Mouse (Mus musculus) CH12.LX (cell line): ENCODE data around the gene Ccdc63.

Source experiments
- CTCF ChIP-seq, 2 experiments: IDR thresholded peaks in 1 of 2; conservative IDR thresholded peaks in 1 of 2; 2 replicates each; pipeline ENCODE4 v1.5.1; 2011 to 2012; ENCODE audit warnings: low read depth in 2 of 2, low read length in 2 of 2, improper control_type of control experiment in 1 of 2, inconsistent platforms in 1 of 2, mild to moderate bottlenecking in 1 of 2, moderate library complexity in 1 of 2
- IRF4 ChIP-seq: IDR thresholded peaks from 2 replicates; pipeline ENCODE4 v1.6.1; 2014; ENCODE audit warnings: low read depth, mild to moderate bottlenecking, inconsistent platforms, low read length, improper control_type of control experiment
- JUND ChIP-seq: conservative IDR thresholded peaks from 2 replicates; pipeline ENCODE4 v1.6.1; 2011; ENCODE audit warnings: low read depth, low read length, improper control_type of control experiment
- MAX ChIP-seq: IDR thresholded peaks from 2 replicates; pipeline ENCODE4 v1.6.1; 2011; ENCODE audit warnings: low read length, improper control_type of control experiment
- POLR2A ChIP-seq: IDR thresholded peaks from 2 replicates; pipeline ENCODE4 v1.6.1; 2011; ENCODE audit warnings: low read depth, mild to moderate bottlenecking, improper control_type of control experiment, low read length
- POLR2AphosphoS2 ChIP-seq: IDR thresholded peaks from 2 replicates; pipeline ENCODE4 v1.6.1; 2011; ENCODE audit warnings: low read depth, low read length, improper control_type of control experiment
- RAD21 ChIP-seq: IDR thresholded peaks from 2 replicates; pipeline ENCODE4 v1.6.1; 2011; ENCODE audit warnings: low read depth, mild to moderate bottlenecking, low read length, improper control_type of control experiment, moderate library complexity
- TCF12 ChIP-seq: IDR thresholded peaks from 2 replicates; pipeline ENCODE4 v1.6.1; 2014; ENCODE audit warnings: low read depth, mild to moderate bottlenecking, inconsistent platforms, low read length, improper control_type of control experiment

GRCm38 (mm10) chr5:122163194-122163593 lies 22.6 kb upstream of the Ccdc63 start:
- TF ChIP-seq POLR2A (no peak), CTCF (conservative IDR thresholded peaks at IDR 0.05 in 1 of 2, IDR thresholded peaks at IDR 0.05 in 1 of 2; ENCODE audit: low read depth in 2 of 2, low read length in 2 of 2) (no peak), TCF12 (no peak), JUND (no peak), MAX (no peak), IRF4 (no peak), POLR2AphosphoS2 (no peak), RAD21 (no peak)
